Mouse (Mus musculus): Measurements from ENCODE around the gene Elf1.
A peak's percentile ranks its signal among the peaks of the same experiment; 100 is the strongest.

Gene Elf1

DNA sequence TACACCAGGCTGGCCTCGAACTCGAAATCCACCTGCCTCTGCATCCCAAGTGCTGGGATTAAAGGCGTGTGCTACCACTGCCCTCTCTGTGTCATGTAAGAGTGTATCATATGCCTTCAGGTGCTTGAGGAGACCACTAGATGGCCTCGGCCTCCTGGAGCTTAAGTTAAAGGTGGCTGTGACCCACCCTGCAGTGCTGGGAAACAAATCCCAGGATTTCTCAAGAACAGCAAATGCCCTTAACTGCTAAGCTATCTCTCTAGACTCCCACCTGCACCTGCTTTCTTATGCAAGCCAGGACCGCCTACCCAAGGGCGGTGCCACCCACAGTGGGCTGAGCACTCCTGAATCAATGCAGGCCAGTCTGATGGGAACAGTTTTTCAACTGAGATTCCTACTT is 83.8 kb downstream of the Elf1 start:
- DNase-seq (ENCODE audit: low spot score in 2 of 2) = no peak

DNA sequence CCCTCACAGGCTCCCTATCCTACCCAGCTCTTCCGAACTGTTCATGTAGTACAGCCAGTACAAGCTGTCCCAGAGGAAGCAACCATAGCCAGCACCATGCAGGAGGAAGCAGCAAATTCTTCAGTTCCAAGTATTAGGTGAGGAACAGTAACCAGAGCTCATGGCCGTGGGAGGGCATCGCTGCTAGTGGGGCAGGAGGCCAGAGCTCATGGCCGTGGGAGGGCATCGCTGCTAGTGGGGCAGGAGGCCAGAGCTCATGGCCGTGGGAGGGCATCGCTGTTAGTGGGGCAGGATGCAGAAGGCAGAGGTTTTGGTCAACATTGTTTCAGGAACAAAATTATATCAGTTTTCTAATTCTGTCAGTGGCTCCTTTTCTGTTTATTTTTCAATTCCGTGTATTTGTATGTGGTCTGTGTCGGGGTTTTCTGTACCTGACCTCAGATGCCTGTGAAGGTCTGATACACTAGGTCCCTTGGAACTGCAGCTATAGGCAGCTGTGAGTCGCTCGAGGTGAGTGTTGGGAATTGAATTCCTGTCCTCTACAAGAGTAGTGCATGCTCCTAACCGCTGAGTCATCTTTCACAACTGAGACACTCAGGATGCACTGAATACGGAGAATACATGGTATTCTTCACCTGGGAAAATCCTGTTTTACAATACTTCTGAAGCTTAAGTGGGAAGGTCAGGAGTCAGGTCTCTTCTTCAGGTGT is 92.6 kb downstream of the Elf1 start:
- DNase-seq (ENCODE audit: low spot score in 2 of 2) = no peak

DNA sequence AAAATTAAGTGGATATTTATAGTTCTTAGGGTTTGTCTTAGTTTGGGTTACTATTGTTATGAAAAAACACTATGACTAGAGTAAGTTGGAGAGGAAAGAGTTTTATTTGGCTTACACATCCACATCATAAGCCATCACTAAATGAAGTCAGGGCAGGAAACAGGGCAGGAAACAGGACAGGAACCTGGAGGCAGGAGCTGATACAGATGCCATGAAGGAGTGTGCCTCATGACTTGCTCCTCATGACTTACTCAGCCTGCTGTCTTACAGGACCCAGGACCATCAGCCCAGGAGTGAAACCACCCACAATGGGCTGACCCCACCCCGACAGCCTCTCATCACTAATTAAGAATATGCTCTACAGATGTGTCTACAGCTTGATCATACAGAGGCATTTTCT is 93.4 kb downstream of the Elf1 start:
- no peak for DNase-seq (ENCODE audit: low spot score in 2 of 2)

DNA sequence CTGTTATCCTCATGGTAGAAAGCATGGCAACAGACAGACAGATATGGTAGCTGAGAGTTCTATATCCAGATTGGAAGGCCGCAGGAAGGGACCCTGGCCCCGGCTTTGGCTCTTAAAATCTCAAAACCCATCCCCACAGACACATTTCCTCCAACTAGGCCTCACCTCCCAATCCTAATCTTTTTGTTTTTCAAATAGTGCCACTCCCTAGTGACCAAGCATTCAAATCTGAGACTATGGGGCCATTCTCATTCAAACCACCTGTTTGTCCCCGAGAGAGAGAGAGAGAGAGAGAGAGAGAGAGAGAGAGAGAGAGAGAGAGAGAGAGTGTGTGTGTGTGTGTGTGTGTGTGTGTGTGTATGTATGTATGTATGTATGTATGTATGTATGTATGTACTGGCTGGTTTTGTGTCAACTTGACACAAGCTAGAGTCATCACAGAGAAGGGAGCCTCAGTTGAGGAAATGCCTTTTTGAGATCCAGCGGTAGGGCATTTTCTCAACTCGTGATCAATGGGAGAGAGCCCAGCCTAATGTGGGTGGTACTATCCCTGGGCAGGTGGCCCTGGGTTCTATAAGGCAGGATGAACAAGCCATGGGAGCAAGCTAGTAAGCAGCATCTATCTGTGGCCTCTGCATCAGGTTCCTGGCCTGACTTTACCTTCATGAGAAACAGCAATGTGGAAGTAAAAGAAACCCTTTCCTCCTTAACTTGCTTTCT is 102.7 kb downstream of the Elf1 start:
- DNase-seq (ENCODE audit: low spot score in 2 of 2) = no peak

DNA sequence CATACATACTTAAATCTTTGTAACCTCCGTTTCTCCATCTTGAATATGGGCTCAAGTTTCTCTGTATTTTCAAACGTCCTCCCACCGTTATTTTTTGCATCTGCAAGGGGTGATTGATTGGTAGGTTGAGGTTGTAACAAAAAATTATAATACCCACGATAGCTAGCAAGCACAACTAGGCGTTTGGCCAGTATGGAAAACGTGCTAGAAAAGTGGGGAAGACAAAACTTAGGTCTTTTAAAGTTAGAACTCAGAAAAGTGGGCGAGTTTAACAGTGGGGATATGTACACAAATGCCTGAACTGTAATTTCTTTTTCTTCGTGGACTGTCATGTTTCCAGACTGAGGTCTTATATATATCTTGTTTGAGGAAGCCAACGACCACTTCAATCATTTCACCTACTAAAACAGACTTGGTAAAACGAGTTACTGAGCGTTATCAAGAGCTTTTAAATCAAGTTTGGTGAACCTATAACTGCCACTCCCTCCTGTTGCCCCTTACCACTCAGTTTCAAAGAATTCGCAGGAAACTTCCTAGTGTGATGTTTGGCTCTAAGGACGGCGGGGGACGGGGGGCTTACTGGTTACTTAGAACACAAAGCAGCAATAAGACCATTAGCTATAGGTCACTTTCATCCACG is 105.6 kb downstream of the Elf1 start:
- no peak for DNase-seq (ENCODE audit: low spot score in 2 of 2)

DNA sequence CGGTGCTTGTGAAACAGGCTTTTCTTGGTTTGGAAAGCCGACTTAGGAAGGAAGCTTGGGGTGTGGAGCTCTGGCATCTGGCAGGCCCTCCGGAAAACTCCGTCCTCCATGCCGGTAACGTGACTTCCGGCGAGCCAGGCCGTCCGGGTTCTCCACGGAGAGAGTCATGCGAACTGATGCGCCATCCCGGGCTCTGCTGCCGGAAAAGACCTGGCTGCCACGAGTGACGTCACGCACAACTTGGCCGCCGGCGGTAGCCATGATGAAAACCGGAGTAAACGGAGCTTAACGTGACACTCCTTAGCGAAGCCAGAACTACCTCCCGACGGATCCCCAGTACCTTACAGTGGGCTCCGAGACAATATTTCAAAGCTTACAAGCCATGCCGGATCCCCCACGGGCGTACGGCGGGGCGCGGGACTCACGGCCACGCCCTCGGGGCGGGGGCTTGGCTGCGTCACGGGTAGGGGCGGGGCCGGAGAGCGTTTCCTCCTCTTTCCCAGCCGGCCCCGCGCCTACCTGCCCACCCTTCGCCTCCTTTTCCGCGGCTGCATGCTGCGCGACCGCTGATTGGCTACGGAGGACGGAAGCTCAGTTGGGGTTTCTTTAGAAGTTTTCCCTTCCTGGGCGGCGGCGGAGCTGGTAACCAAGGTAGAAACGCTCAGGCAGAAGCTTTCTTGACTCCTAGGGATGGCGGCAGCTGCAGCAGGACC is 106.3 kb downstream of the Elf1 start, which contains the start of gene Sugt1:
TSS of gene Sugt1 (plus strand) at position 553 of the 713 bp plus-strand sequence.
- peak; percentile 83 to 94 for DNase-seq (ENCODE audit: low spot score in 2 of 2)

DNA sequence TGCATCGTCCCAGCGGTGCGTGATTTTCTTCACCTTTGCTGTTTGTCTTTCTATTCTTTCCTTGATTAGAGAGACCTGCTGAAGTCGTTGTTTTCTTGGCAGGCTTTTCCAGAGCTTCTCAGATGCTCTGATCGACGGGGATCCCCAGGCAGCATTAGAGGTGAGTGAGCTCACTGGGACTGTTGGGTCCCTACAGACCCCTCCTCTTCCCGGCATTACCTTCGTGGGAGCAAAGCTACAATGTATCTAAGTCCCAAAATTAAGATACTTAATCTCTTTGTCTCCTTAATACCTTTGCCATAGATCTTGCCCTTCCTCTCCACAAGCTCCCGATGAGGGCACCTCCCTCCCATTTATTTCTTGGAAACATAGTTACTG is 106.8 kb downstream of the Elf1 start:
- DNase-seq (ENCODE audit: low spot score in 2 of 2) = no peak

DNA sequence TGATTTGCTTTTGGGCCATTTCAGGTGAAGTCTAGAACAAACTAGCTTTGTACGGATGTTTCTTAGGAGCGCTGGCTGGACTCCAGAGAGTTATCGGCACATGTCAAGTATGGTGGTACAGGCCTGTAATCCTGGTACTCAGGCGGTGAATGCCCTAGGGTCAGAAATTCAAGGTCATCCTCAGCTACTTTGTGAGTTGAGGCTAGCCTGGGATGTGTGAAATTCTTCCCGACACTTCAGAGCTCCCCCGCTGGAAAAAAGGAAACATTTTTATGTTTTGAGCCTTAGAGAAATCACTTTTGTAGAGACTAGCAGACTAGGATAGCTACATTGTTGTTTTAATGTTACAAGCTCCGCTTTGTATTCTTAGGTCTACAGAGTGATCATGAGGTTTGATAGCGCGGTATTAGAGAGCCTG is 107.5 kb downstream of the Elf1 start:
- DNase-seq (ENCODE audit: low spot score in 2 of 2) = no peak

DNA sequence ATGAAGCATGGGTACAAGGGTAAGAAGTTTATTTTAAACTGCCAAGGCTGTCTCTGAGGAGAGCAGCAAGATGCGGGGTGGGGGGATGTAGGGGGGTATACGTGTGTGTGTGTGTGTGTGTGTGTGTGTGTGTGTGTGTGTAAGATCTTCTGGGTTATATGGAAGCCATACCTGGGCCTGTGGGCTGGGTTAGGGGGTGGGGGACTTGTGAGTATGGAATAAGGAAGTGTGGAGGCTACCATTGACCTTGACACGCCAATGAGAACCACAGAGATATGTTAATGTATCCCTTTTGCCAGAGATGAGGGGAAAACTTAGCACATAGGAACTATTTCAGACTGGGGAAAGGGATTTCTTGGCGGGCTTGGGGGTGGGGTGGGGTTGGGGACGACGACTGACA is 108.4 kb downstream of the Elf1 start:
- DNase-seq (ENCODE audit: low spot score in 2 of 2) = no peak

DNA sequence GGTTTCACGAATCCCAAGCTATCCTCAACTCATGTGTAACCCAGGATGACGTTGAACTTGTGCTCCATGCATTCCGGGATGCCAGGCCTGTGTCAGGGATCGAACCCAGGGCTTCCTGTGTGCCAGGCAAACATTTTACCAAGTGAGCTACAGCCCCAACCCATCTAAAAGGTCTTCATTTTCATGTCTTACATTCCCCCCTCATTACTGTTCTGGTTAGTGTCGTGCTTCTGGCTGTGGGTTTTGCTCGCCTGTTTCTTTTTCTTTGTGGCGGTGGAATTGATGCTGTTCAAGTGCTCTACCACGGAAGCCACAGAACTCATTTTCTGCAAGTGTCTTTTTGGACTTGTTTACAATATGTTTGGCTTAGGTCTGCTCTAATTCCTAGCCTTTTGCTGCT is 109.9 kb downstream of the Elf1 start:
- DNase-seq (ENCODE audit: low spot score in 2 of 2) = no peak

DNA sequence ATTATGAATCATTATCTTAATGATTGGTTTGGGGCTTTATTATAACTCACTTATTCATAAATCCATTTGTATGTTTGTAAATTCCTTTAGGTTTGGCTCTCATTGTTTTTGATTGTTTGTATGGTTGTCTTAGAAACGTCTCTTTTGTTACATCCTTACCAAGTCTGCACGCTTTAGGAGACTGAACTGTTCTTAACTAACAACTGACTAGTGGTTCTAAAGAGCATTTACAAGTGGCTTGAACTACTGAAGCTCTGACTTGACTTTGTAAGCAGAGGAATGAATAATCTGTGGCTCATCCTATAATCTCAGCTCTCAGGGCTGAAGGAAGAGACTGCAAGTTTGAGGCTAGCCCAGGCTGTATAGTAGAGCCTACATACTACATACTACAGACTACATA is 110.6 kb downstream of the Elf1 start:
- no peak for DNase-seq (ENCODE audit: low spot score in 2 of 2)

DNA sequence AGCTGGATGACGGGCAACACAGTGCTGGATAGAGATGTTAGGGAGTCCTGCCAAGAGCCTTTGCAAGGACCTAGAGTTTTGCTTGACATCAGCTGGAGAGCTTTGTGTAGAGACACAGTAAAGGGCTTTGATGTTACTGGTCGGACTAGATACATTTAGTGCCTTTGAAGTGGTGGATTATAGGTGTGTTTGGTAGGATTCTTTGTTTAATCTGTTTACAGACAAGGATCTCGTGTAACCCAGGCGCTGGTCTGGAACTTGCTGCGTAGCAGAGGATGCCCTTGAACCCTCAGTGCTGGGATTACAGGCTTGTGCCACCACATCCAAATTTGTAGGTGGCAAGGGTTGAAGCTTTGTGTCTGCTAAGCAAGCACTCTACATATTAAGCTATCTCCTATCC is 113.1 kb downstream of the Elf1 start:
- no peak for DNase-seq (ENCODE audit: low spot score in 2 of 2)

DNA sequence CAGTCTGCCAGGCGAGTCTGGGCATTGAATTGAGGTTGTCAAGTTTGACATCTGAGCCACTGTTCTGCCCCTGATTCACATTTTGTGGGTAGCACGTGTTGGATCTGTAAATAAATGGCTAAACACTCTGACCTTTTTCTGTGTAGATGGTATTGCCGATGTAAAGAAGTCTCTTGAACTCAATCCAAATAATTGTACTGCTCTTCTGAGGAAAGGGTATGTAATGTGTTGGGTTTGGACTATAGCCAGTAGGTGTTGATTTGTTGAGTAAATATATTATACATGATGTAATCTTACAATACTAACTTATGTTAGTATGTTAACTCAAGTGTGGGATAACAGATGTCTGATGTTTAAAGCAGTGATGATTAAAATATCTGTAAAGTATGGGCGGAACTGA is 115.6 kb downstream of the Elf1 start:
- no peak for DNase-seq (ENCODE audit: low spot score in 2 of 2)

DNA sequence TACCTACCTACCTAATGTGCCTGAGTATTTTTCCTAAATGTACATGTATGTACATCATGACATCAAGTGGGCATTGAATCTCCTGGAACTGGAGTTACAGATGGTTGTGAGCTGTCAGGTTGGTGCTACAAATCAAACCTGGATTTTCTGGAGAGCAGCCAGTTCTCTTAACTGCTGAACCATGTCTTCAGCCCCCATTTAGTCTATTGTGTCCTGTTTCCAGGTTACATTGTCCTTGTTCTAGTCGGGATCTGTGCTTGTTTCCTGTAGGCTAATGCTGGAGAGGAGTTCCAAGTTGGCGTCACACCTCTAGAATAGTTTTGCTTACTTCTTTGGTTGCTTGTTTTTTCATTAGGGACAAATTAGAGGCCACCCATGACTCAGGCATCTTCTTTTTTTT is 124.9 kb downstream of the Elf1 start:
- no peak for DNase-seq (ENCODE audit: low spot score in 2 of 2)

DNA sequence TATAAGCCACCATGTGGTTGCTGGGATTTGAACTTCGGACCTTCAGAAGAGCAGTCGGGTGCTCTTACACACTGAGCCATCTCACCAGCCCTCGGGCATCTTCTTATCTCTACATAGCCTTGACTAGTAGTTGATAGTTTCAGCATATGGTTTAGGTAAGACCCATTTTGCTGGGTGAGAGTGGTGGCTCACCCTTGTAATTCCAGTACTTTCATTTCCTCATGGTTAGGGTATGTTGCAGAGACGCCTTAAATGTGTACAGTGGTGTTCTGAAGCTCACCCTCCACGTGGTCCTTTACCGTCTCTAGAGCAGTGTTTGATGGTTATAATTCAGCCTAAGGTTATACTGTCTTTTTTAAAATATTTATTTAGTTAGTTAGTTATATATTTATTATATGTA is 125.4 kb downstream of the Elf1 start:
- no peak for DNase-seq (ENCODE audit: low spot score in 2 of 2)

DNA sequence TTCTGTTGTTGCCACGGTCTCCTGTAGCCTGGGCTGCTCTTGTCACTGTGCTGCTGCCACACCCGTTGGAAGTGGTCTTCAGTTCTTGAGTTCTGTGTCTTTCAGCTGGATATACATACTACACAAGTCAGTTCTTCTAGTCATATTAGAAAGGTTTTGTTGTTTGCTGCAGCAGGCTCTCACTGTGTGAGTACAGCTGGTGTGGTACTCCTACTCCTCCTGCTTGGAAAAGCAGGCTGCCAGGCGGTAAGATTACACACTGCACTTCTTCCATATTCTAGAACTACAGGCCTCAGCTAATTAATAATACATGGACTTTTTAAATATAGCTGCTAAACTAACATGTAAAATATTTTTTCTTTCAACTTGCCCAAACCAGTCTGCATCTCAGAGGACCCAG is 125.9 kb downstream of the Elf1 start:
- no peak for DNase-seq (ENCODE audit: low spot score in 2 of 2)

DNA sequence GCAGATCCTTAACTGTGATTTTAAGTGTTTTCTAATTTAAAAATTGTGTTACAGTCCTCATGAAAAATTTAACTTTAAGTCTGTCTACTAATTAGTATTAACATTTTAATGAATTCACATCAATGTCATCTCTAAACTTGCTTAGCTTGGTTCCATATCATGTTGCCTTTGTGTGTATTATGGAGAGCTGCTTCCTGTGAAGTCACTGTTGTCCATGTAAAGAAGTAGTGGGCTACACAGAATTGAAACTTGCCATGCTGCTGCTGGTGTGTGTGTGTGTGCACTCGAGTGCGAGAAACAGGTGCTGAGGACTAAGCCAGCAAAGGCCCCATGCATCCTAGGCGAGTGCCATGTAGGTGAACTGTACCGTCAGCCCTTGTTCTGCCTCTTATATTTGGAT is 126.4 kb downstream of the Elf1 start:
- DNase-seq (ENCODE audit: low spot score in 2 of 2) = no peak

DNA sequence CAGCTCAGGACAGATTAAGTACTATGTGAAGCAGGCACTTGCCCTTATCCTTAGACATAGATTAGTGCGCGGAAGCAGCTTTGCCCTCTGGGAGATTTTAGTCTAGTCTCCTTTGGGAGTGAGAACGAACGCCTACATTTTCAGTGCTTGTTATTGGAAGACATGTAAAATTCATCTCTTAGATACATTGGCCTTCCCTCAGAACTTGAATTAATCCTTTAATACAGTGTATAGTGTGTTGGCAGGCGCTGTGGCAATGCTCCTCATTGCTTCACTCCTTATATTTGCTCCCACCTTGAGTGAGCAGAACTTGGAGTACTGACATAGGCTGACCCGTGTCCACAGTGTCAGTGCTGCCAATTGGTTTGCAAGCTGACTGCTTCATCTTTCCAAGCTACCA is 127.3 kb downstream of the Elf1 start:
- no peak for DNase-seq (ENCODE audit: low spot score in 2 of 2)

DNA sequence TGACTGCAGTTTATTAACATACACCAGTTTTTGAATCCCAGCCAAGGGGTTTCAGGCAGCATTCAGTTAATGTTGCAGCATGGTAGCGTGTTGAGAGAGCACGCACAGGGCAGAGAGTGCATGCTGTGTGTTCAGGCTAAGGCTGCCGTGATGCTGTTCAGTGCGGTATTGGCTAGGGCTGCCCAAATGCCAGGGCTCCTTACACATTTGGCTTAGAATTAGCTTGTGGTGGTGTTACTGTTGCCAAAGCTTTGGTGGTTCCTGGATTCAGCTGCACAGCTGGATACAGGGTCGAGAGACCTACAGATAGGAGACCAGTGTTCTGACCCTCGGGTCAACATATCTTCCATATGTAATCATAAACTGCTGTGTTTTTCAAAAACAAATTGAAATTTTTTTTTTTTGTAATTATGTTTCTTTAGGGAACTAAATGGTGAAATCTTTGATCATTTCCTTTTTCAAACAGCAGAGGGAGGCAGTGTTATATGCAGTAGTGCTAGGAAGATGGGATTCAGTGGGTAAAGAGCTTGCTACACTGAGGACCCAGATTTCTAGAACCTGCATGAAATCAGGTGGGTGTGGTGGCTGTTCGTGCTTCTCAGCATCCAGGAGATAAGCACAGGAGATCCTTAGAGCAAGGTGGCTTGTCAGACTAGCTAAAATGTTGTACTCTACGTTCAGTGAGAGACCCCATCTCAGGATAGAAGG is 136.3 kb downstream of the Elf1 start:
- DNase-seq (ENCODE audit: low spot score in 2 of 2) = no peak

DNA sequence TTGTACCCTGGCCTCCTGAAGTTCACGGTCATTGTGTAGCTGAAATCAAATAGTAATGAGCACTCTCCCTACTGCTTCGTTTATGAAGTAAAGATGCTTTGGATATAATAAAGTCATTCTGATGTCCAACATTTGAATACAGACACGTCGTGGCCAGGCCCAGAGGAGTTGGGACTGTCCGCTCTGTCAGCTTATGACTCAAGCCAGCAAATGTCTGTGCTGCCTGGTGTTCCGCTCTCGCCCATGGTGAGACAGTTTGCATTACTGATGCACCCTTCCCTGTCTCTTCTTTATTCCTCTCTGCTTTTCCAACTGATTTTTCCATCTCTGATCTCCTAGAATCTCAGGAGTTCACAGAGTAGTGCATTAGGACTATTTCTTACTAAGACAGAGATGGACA is 138.8 kb downstream of the Elf1 start:
- no peak for DNase-seq (ENCODE audit: low spot score in 2 of 2)

DNA sequence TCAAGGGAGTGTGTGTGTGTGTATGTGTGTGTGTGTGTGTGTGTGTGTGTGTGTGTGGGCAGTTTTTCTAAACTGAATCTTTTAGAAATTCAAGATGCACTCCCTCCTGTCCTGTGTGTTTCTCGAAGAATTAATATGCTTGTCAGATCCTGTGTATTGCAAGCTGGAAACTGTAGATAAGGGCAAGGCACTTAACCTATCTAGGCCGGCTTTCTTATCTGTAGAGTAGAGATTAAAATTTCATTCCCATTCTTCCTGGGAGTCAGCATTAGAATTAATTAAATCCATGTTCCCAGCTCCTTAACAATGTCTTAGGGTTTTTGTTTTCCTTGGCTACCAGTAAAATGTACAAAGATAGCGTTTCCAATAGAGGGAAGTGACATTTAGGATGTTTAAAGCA is 140.1 kb downstream of the Elf1 start:
- DNase-seq (ENCODE audit: low spot score in 2 of 2) = no peak
